Mouse (Mus musculus) kidney, adult 2 months (tissue): ENCODE measurements around the gene Adpgk. TPM values are rescaled to one million over a fixed set of nuclear protein-coding genes. Genes with fewer than 3 reads are reported as not detected.

Source experiments
- DNase-seq: peaks from one replicate; pipeline ENCODE4 v3.0.0; 2021
- H3K27ac ChIP-seq: fragments of 200-500 bp; 2 replicates; pipeline ENCODE4 v1.5.1; 2012; ENCODE audit warnings: low read depth, low read length, control low read depth, inconsistent platforms; ENCODE audit not compliant: insufficient read depth
- H3K27me3 ChIP-seq: fragments of 200-500 bp; replicated peaks from 2 replicates; pipeline ENCODE4 v1.6.1; 2012; ENCODE audit warnings: mild to moderate bottlenecking, moderate library complexity, low read length, inconsistent platforms; ENCODE audit not compliant: control insufficient read depth, insufficient read depth
- H3K36me3 ChIP-seq: fragments of 200-500 bp; 2 replicates; pipeline ENCODE4 v1.6.1; 2012; ENCODE audit warnings: mild to moderate bottlenecking, moderate library complexity, low read length, inconsistent platforms; ENCODE audit not compliant: control insufficient read depth, insufficient read depth
- H3K4me1 ChIP-seq: fragments of 200-500 bp; 2 replicates; pipeline ENCODE4 v1.6.1; 2011; ENCODE audit warnings: low read length; ENCODE audit not compliant: control insufficient read depth, insufficient read depth
- H3K4me3 ChIP-seq: fragments of 200-500 bp; 2 replicates; pipeline ENCODE4 v1.5.1; 2011; ENCODE audit warnings: mild to moderate bottlenecking, low read depth, low read length, control low read depth; ENCODE audit not compliant: insufficient read depth
- CTCF ChIP-seq: fragments of 200-500 bp; conservative IDR thresholded peaks from 2 replicates; pipeline ENCODE4 v1.5.1; 2011; ENCODE audit warnings: low read depth, mild to moderate bottlenecking, control low read depth, low read length, moderate library complexity, mixed read lengths; ENCODE audit not compliant: insufficient read depth, insufficient read length
- POLR2A ChIP-seq: fragments of 200-500 bp; IDR thresholded peaks from one replicate; pipeline ENCODE4 v1.6.1; 2011; ENCODE audit warnings: low read depth, low read length, control low read depth
- WGBS: fragments of 180-500 bp; shearing (Covaris S2); methylation state at CpG from one replicate; pipeline ENCODE4 v1.1.7; 2018; 5-methylcytosine and 5-hydroxymethylcytosine counted together
- polyA plus RNA-seq: library from polyadenylated mRNA; depleted of rRNA; stranded (reverse); fragments of >200 nt; gene quantifications from 2 replicates; pipeline ENCODE4 v1.2.3, GENCODE M21; 2012

Adpgk gene
- polyA plus RNA-seq, 1 experiment, result 10.9 TPM

- Histone ChIP-seq H3K4me3 (no peak overlapping the region), H3K36me3 (no peaks in the 10 kb centered on the region), H3K4me1 (no peaks in the 10 kb centered on the region), H3K27me3 (no peaks in the 10 kb centered on the region), H3K27ac (no peak overlapping the region)
- DNase-seq, result peak; percentile 57
- no peak for TF ChIP-seq CTCF
- TF ChIP-seq POLR2A, result no peak
- 78% methylated on average over 3 of the region's 3 CpGs for WGBS
Observed at GRCm38 (mm10) chr9:59316206-59316605, 24.8 kb downstream of the Adpgk start.

- no peak for TF ChIP-seq POLR2A
- TF ChIP-seq CTCF, result no peak
- Histone ChIP-seq H3K4me1 (no peaks in the 10 kb centered on the region), H3K27ac (no peak overlapping the region), H3K4me3 (no peak overlapping the region), H3K36me3 (peaks cover 5% of the 10 kb centered on the region), H3K27me3 (no peaks in the 10 kb centered on the region)
- no peak for DNase-seq
Observed at GRCm38 (mm10) chr9:59324351-59324750, 33.0 kb downstream of the Adpgk start.

DNA sequence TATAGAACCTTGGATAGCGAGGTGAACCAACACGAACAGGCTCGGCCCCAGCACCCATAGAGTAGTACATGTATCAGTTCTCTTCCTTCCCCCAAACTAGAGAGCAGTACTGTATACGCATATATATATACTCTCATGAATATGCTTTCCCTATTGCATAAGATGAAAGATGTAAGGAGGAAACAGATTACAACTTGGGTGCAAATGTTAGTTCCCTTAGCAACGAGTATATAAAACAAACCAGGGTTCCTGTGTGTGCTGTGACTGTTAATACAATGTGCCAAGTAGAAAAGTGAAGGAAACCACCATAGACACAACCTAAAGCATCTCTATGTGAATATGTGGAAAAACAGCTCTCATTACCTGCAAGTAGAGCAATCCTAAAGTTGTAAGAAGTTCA lies 38.7 kb downstream of the Adpgk start:
- no peak overlapping the region for H3K4me3 ChIP-seq
- TF ChIP-seq CTCF, result no peak
- no peak overlapping the region for H3K27ac ChIP-seq
- DNase-seq, result no peak
- H3K27me3 ChIP-seq, result no peaks in the 10 kb centered on the region
- H3K36me3 ChIP-seq, result peaks cover 2% of the 10 kb centered on the region; the same call in 1 of the 2 replicates
- 93% methylated on average over 5 of the region's 5 CpGs for WGBS
- no peaks in the 10 kb centered on the region for H3K4me1 ChIP-seq

- Histone ChIP-seq H3K27me3 (no peaks in the 10 kb centered on the region), H3K36me3 (peaks cover 1% of the 10 kb centered on the region; the same call in 1 of the 2 replicates), H3K27ac (no peak overlapping the region), H3K4me3 (no peak overlapping the region), H3K4me1 (no peaks in the 10 kb centered on the region)
- no peak for TF ChIP-seq CTCF
- TF ChIP-seq POLR2A, result no peak
- no peak for DNase-seq
- WGBS, result 93% methylated on average over 3 of the region's 3 CpGs
Observed at GRCm38 (mm10) chr9:59336539-59336938, 45.2 kb downstream of the Adpgk start.

DNA sequence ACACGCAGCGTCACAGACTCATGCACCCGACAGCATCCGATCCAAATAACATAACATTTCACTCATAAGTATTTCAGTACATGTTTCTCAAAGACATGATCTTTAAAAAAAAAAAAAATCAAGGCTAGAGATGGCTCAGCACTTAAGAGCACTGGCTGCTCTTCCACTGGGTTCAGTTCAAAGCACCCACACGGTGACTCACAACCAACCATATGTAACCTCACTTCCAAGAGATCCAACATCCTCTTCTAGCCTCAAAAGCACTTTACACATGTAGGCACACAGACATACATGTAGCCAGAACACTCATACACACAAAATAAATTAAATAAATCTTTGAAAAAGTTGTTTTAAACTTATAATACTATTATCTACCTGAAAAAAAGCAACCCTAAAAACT lies 46.5 kb downstream of the Adpgk start:
- TF ChIP-seq CTCF (no peak), POLR2A (no peak)
- Histone ChIP-seq H3K27me3 (no peaks in the 10 kb centered on the region), H3K4me1 (no peaks in the 10 kb centered on the region), H3K36me3 (peaks cover 1% of the 10 kb centered on the region; the same call in 1 of the 2 replicates), H3K27ac (no peak overlapping the region), H3K4me3 (no peak overlapping the region)
- DNase-seq, result no peak
- 95% methylated on average over 5 of the region's 5 CpGs for WGBS

DNA sequence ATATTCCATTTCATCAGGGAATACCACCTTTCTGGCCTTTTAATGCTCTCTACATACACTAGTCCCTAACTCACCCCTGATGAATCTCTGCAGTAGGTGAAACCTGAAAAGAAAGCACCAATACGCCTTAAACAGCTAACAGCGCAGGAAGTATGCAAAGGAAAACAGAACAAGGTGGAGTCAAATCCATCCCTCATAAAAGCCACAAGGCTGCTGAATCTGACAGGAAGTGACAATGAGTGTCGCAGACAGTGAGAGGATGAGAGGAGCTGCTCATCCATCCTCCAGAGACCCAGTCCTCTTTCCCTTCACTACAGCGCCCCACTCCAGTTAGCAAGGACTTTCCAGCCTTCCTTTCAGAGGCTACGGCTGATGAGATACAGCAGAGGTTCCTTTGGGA lies 47.1 kb downstream of the Adpgk start:
- Histone ChIP-seq H3K27ac (no peak overlapping the region), H3K27me3 (no peaks in the 10 kb centered on the region), H3K4me1 (no peaks in the 10 kb centered on the region), H3K36me3 (peaks cover 1% of the 10 kb centered on the region; the same call in 1 of the 2 replicates), H3K4me3 (no peak overlapping the region)
- 90% methylated on average over 5 of the region's 5 CpGs for WGBS
- no peak for TF ChIP-seq CTCF
- TF ChIP-seq POLR2A, result no peak
- DNase-seq, result no peak

DNA sequence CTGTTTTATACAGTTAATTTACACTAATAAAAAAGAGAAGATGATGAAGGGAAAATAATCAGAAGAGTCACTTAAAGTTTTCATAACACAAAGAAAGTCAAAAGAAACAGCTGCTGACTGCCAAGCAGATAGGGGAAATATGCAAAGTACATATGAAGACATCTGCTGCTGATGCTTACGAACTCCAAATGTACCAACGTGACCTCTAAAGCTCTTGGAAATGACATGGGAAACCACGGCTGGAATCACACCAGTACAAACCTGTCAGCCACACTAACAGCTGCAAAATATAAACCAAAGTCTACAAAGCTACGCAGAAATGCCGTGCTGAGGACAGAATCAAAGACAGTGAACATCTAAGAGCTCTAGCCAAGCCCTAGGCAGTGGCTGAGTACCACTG lies 47.7 kb downstream of the Adpgk start:
- H3K4me3 ChIP-seq, result no peak overlapping the region
- TF ChIP-seq POLR2A (no peak), CTCF (no peak)
- H3K4me1 ChIP-seq, result no peaks in the 10 kb centered on the region
- DNase-seq, result no peak
- no peaks in the 10 kb centered on the region for H3K27me3 ChIP-seq
- 80% methylated on average over 5 of the region's 5 CpGs for WGBS
- H3K36me3 ChIP-seq, result peaks cover 1% of the 10 kb centered on the region; the same call in 1 of the 2 replicates
- no peak overlapping the region for H3K27ac ChIP-seq

- H3K4me1 ChIP-seq, result no peaks in the 10 kb centered on the region
- no peak overlapping the region for H3K4me3 ChIP-seq
- H3K27ac ChIP-seq, result no peak overlapping the region
- no peaks in the 10 kb centered on the region for H3K27me3 ChIP-seq
- TF ChIP-seq POLR2A (no peak), CTCF (peak; percentile 64)
- peak; percentile 7 for DNase-seq
- WGBS, result 81% methylated on average over 9 of the region's 9 CpGs
- H3K36me3 ChIP-seq, result peaks cover 1% of the 10 kb centered on the region; the same call in 1 of the 2 replicates
Observed at GRCm38 (mm10) chr9:59340002-59340401, 48.6 kb downstream of the Adpgk start.
